Mouse (Mus musculus) kidney, adult 2 months (tissue): ENCODE measurements around the gene Gm10518. TPM values are rescaled to one million over a fixed set of nuclear protein-coding genes. Genes with fewer than 3 reads are reported as not detected.

ENCODE experiments used
- DNase-seq: peaks from one replicate; pipeline ENCODE4 v3.0.0; 2021
- H3K27ac ChIP-seq: fragments of 200-500 bp; 2 replicates; pipeline ENCODE4 v1.5.1; 2012; ENCODE audit warnings: low read depth, low read length, control low read depth, inconsistent platforms; ENCODE audit not compliant: insufficient read depth
- H3K27me3 ChIP-seq: fragments of 200-500 bp; replicated peaks from 2 replicates; pipeline ENCODE4 v1.6.1; 2012; ENCODE audit warnings: mild to moderate bottlenecking, moderate library complexity, low read length, inconsistent platforms; ENCODE audit not compliant: control insufficient read depth, insufficient read depth
- H3K36me3 ChIP-seq: fragments of 200-500 bp; 2 replicates; pipeline ENCODE4 v1.6.1; 2012; ENCODE audit warnings: mild to moderate bottlenecking, moderate library complexity, low read length, inconsistent platforms; ENCODE audit not compliant: control insufficient read depth, insufficient read depth
- H3K4me1 ChIP-seq: fragments of 200-500 bp; 2 replicates; pipeline ENCODE4 v1.6.1; 2011; ENCODE audit warnings: low read length; ENCODE audit not compliant: control insufficient read depth, insufficient read depth
- H3K4me3 ChIP-seq: fragments of 200-500 bp; 2 replicates; pipeline ENCODE4 v1.5.1; 2011; ENCODE audit warnings: mild to moderate bottlenecking, low read depth, low read length, control low read depth; ENCODE audit not compliant: insufficient read depth
- CTCF ChIP-seq: fragments of 200-500 bp; conservative IDR thresholded peaks from 2 replicates; pipeline ENCODE4 v1.5.1; 2011; ENCODE audit warnings: low read depth, mild to moderate bottlenecking, control low read depth, low read length, moderate library complexity, mixed read lengths; ENCODE audit not compliant: insufficient read depth, insufficient read length
- POLR2A ChIP-seq: fragments of 200-500 bp; IDR thresholded peaks from one replicate; pipeline ENCODE4 v1.6.1; 2011; ENCODE audit warnings: low read depth, low read length, control low read depth
- WGBS: fragments of 180-500 bp; shearing (Covaris S2); methylation state at CpG from one replicate; pipeline ENCODE4 v1.1.7; 2018; 5-methylcytosine and 5-hydroxymethylcytosine counted together
- polyA plus RNA-seq: library from polyadenylated mRNA; depleted of rRNA; stranded (reverse); fragments of >200 nt; gene quantifications from 2 replicates; pipeline ENCODE4 v1.2.3, GENCODE M21; 2012

Gene Gm10518
- polyA plus RNA-seq, 1 experiment: not detected

- Histone ChIP-seq H3K4me3 (no peak overlapping the region), H3K27ac (peak overlapping the region; percentile 72), H3K36me3 (no peaks in the 10 kb centered on the region), H3K4me1 (peaks cover 11% of the 10 kb centered on the region; the same call in 1 of the 2 replicates), H3K27me3 (no peaks in the 10 kb centered on the region)
- TF ChIP-seq POLR2A: no peak
- TF ChIP-seq CTCF: no peak
- no peak for DNase-seq
- WGBS: 87% methylated on average over 1 of the region's 1 CpGs
Measured at GRCm38 (mm10) chr1:179835753-179836425, 32.7 kb downstream of the Gm10518 start.

GRCm38 (mm10) chr1:179836426-179837404 is 33.5 kb downstream of the Gm10518 start:
- Histone ChIP-seq H3K27me3 (no peaks in the 10 kb centered on the region), H3K4me3 (no peak overlapping the region), H3K36me3 (no peaks in the 10 kb centered on the region), H3K27ac (peak overlapping the region; percentile 82), H3K4me1 (peaks cover 11% of the 10 kb centered on the region; the same call in 1 of the 2 replicates)
- no peak for TF ChIP-seq POLR2A
- no peak for TF ChIP-seq CTCF
- WGBS: 48% methylated on average over 7 of the region's 7 CpGs
- peak; percentile 79 for DNase-seq

- TF ChIP-seq CTCF (no peak), POLR2A (no peak)
- Histone ChIP-seq H3K27ac (no peak overlapping the region), H3K4me3 (no peak overlapping the region), H3K36me3 (no peaks in the 10 kb centered on the region), H3K4me1 (no peaks in the 10 kb centered on the region; the same call in 1 of the 2 replicates), H3K27me3 (no peaks in the 10 kb centered on the region)
- WGBS: 64% methylated on average over 7 of the region's 7 CpGs
- DNase-seq: peak; percentile 31
Measured at GRCm38 (mm10) chr1:179842568-179842967, 39.4 kb downstream of the Gm10518 start.

- peak; percentile 22 for DNase-seq
- H3K27ac ChIP-seq: no peak overlapping the region
- no peaks in the 10 kb centered on the region for H3K27me3 ChIP-seq
- H3K4me1 ChIP-seq: peaks cover 5% of the 10 kb centered on the region; the same call in 1 of the 2 replicates
- TF ChIP-seq CTCF: no peak
- TF ChIP-seq POLR2A: no peak
- H3K4me3 ChIP-seq: no peak overlapping the region
- WGBS: 20% methylated on average over 3 of the region's 3 CpGs
- H3K36me3 ChIP-seq: no peaks in the 10 kb centered on the region
Measured at GRCm38 (mm10) chr1:179843981-179844380, 40.8 kb downstream of the Gm10518 start.

- H3K4me1 ChIP-seq: peaks cover 5% of the 10 kb centered on the region; the same call in 1 of the 2 replicates
- H3K27ac ChIP-seq: no peak overlapping the region
- TF ChIP-seq CTCF (peak; percentile 88), POLR2A (no peak)
- no peak overlapping the region for H3K4me3 ChIP-seq
- peak; percentile 81 for DNase-seq
- no peaks in the 10 kb centered on the region for H3K36me3 ChIP-seq
- no peaks in the 10 kb centered on the region for H3K27me3 ChIP-seq
- 16% methylated on average over 5 of the region's 5 CpGs for WGBS
Measured at GRCm38 (mm10) chr1:179844894-179845293, 41.7 kb downstream of the Gm10518 start.

GRCm38 (mm10) chr1:179845832-179846499 is 42.8 kb downstream of the Gm10518 start:
- peaks cover 5% of the 10 kb centered on the region; the same call in 1 of the 2 replicates for H3K4me1 ChIP-seq
- no peak for DNase-seq
- H3K36me3 ChIP-seq: no peaks in the 10 kb centered on the region
- no peak overlapping the region for H3K27ac ChIP-seq
- no peaks in the 10 kb centered on the region for H3K27me3 ChIP-seq
- no peak for TF ChIP-seq CTCF
- TF ChIP-seq POLR2A: no peak
- no peak overlapping the region for H3K4me3 ChIP-seq
- 92% methylated on average over 16 of the region's 16 CpGs for WGBS
